Mouse (Mus musculus) erythroblast, adult 5-6 weeks (primary cell): Measurements from ENCODE around the gene Nxph3. TPM values are rescaled to one million over a fixed set of nuclear protein-coding genes. Genes with fewer than 3 reads are reported as not detected.

ENCODE experiments used
- ATAC-seq: replicated peaks from 2 replicates; pipeline ENCODE4 v1.8.0; 2016; ENCODE audit warnings: moderate number of reproducible peaks, mild to moderate bottlenecking, moderate TSS enrichment, inconsistent platforms; ENCODE audit not compliant: poor library complexity, low FRiP score, severe bottlenecking
- total RNA-seq, 2 experiments: library from RNA; stranded (forward) in 1 of 2; stranded (reverse) in 1 of 2; fragments of 150-400 nt in 1 of 2; fragments of 200-764, 138-1000 nt in 1 of 2; gene quantifications; 2 replicates each; pipeline versions ENCODE4 v1.2.3 to v1.2.4; 2015 to 2017; ENCODE audit warnings: low replicate concordance in 2 of 2

The Nxph3 gene
- total RNA-seq, 2 experiments from 2014 or later, result not detected

- ATAC-seq, result no peak
Measured at GRCm38 (mm10) chr11:95500412-95500811, 14.0 kb downstream of the Nxph3 start.

- no peak for ATAC-seq
Measured at GRCm38 (mm10) chr11:95497921-95498320, 16.4 kb downstream of the Nxph3 start.

DNA sequence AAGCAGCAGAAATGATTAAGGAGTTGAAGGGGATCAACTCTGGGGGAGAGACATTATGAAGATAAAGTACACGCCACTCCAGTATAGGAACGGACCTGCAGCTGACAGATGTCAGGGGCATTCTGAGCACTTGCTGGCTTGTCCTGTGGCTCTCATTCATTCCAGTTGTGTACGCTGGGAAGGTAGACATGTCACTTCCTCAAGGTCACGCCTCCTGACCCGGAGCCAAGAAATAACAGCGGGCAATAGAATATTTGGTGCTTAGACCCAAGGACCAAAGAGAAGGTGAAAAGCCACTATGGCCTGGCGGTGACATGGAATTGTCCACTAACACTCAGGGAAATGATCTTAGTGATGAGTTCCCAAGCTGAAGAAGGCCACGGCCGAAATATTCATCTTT, 18.5 kb downstream of the Nxph3 start:
- no peak for ATAC-seq

- ATAC-seq, result no peak
Measured at GRCm38 (mm10) chr11:95494374-95494773, 20.0 kb downstream of the Nxph3 start.

DNA sequence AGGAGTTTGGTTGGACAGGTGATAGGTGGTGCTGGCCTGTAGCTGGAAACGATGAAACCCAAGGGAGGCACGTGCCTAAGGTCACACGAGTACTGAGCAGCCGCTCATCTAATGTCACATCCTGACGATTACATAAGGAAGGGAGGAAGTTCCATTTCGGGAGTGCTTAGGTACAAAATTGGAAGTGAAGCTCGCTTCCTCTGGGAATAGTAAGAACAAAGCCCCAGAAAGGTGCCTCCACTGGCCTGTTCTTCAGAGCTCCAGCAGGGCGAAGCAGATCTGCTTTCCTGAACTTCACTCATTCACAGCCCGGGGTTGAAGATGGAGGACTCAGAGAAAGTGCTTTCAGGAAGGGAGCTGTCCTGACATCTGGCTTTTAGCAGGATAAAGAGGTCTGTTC, 20.4 kb downstream of the Nxph3 start:
- ATAC-seq, result no peak

- ATAC-seq, result no peak
Measured at GRCm38 (mm10) chr11:95493010-95493409, 21.4 kb downstream of the Nxph3 start.

GRCm38 (mm10) chr11:95492256-95492655, 22.1 kb downstream of the Nxph3 start:
- ATAC-seq, result no peak

GRCm38 (mm10) chr11:95490104-95490503, 24.3 kb downstream of the Nxph3 start:
- no peak for ATAC-seq

DNA sequence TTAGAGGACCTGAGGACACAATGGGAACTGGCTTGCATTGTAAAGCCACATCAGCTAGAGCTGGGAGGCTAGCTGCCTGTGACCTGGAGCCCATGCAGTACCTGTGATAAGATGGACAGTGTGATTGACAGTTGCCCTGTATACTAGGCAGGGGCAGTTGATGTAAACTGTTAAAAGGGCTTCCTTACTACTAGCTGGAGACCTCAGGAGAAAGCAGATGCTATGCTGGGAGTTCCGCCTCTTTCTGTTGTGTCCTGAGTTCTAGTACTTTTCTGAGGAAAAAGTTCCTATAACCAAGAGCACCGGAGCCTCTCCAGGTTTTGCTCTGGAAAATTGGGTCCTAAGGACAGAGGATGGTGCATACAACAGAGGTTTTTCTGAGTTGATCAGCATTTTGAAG, 27.1 kb downstream of the Nxph3 start:
- no peak for ATAC-seq

GRCm38 (mm10) chr11:95485634-95486033, 28.7 kb downstream of the Nxph3 start:
- no peak for ATAC-seq

DNA sequence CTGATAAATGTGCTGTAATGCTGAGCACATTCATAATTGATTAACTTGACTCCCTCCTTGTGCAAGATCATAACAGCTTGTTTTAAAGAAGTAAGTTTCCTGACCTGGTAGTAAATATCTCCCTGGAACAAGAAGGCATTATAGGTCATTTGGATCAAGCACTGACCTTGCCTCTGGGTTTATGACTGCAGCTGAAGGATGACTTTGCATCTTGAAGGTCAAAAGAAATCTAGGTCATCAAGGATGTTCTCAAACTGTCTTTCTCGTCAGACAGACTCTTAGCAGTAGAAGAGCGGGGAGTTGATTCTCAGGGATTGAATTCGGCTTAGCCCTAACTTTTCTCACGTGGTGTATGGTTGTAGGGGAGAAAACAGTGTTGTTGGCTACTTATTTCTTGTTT, 33.7 kb downstream of the Nxph3 start:
- ATAC-seq, result no peak

- no peak for ATAC-seq
Measured at GRCm38 (mm10) chr11:95479458-95479857, 34.9 kb downstream of the Nxph3 start.

GRCm38 (mm10) chr11:95476323-95476722, 38.0 kb downstream of the Nxph3 start:
- no peak for ATAC-seq

GRCm38 (mm10) chr11:95473456-95473855, 40.9 kb downstream of the Nxph3 start:
- no peak for ATAC-seq

DNA sequence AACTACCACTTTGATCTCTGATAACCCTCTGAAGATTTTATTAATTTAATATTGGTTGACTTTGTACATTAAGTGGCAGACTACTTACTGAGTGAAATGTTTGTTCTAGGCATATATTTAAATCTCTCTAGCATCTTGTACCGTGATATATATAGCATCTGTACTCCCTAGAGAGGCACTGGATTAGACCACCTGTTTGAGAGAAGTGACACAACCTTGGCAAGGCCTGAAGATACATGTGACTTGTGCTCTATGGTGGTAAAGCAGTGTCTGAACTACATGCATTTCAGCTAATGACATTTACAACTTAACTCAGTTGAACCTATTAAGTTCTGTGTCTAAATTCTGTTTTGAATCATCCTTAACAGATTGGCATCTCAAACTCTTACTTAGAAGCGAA, 41.4 kb downstream of the Nxph3 start:
- ATAC-seq, result no peak

DNA sequence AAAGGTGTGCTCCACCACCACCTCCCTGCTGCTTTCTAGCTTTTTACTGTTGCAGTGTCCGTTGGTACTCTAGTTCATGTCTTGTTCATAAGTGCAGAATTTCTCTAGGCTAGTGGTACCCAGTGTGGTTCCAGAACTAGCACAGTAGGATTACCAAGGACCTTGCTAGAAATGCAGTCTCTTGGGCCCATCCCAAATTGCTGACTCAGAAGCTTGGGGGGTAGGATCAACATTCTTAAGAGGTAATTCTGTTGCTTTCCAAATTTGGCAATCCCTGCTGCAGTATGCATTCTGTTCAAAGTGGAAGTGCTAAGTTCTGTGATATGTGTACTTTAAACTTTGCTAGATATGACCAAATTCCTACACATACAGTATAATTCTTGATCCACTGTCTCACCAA, 46.6 kb downstream of the Nxph3 start:
- no peak for ATAC-seq

DNA sequence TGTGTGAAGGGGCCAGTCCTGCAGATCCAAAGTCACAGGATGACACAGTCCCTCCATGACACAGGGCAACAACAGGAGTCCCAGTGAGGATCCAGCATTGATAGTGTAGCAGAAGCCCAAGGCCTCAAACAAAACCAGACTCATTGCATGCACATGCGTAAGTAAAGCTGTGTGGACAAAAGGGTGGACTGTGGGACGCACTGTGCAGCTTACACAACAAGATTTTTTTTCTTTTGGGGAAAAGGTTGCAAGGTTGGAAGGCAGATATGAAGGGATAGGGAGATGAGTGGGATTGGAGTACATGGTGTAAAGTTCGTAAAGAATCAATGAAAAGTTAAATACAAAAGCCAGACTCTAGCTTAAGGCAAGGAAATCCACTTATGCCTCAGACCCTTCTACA, 52.2 kb downstream of the Nxph3 start:
- no peak for ATAC-seq

GRCm38 (mm10) chr11:95460872-95461271, 53.5 kb downstream of the Nxph3 start:
- ATAC-seq, result no peak

Other genes starting within 250 kb of the Nxph3 start
- 33.8 and 39.3 TPM in 2 replicates for gene Kat7, start 204.3 kb downstream of the Nxph3 start, total RNA-seq (2015; ENCODE audit: low replicate concordance)
- gene Kat7, start 204.3 kb downstream of the Nxph3 start, total RNA-seq (2017; ENCODE audit: low replicate concordance), result 41.5 and 65.5 TPM in 2 replicates
- gene Fam117a, start 177.6 kb downstream of the Nxph3 start, total RNA-seq (2015; ENCODE audit: low replicate concordance), result 321 and 423 TPM in 2 replicates
- gene Fam117a, start 177.6 kb downstream of the Nxph3 start, total RNA-seq (2017; ENCODE audit: low replicate concordance), result 386 and 450 TPM in 2 replicates
- 20.8 and 23.0 TPM in 2 replicates for gene Slc35b1, start 129.9 kb downstream of the Nxph3 start, total RNA-seq (2015; ENCODE audit: low replicate concordance)
- 31.4 and 40.6 TPM in 2 replicates for gene Slc35b1, start 129.9 kb downstream of the Nxph3 start, total RNA-seq (2017; ENCODE audit: low replicate concordance)
- 38.9 and 51.9 TPM in 2 replicates for gene Spop, start 100.5 kb downstream of the Nxph3 start, total RNA-seq (2015; ENCODE audit: low replicate concordance)
- gene Spop, start 100.5 kb downstream of the Nxph3 start, total RNA-seq (2017; ENCODE audit: low replicate concordance), result 43.5 and 60.1 TPM in 2 replicates
- gene Ngfr, start 73.2 kb upstream of the Nxph3 start, total RNA-seq (2015; ENCODE audit: low replicate concordance), result not detected in 2 replicates
- not detected in 2 replicates for gene Ngfr, start 73.2 kb upstream of the Nxph3 start, total RNA-seq (2017; ENCODE audit: low replicate concordance)
- 21.9 and 30.6 TPM in 2 replicates for gene Phb, start 152.4 kb upstream of the Nxph3 start, total RNA-seq (2015; ENCODE audit: low replicate concordance)
- 14.2 and 20.3 TPM in 2 replicates for gene Phb, start 152.4 kb upstream of the Nxph3 start, total RNA-seq (2017; ENCODE audit: low replicate concordance)
- gene Zfp652, start 198.1 kb upstream of the Nxph3 start, total RNA-seq (2015; ENCODE audit: low replicate concordance), result 15.7 and 16.7 TPM in 2 replicates
- gene Zfp652, start 198.1 kb upstream of the Nxph3 start, total RNA-seq (2017; ENCODE audit: low replicate concordance), result 8.8 and 9.6 TPM in 2 replicates
- 0.63 and 2.1 TPM in 2 replicates for gene B130006D01Rik, start 209.0 kb upstream of the Nxph3 start, total RNA-seq (2015; ENCODE audit: low replicate concordance)
- gene B130006D01Rik, start 209.0 kb upstream of the Nxph3 start, total RNA-seq (2017; ENCODE audit: low replicate concordance), result 0.43 TPM in 1 of 2 replicates, not detected in the other